Mouse (Mus musculus) heart, embryonic 16.5 days (tissue): ENCODE results near the gene Cux2. TPM values are rescaled to one million over a fixed set of nuclear protein-coding genes. Genes with fewer than 3 reads are reported as not detected.

ENCODE experiments used
- ATAC-seq: fragments of 200-750 bp; cut with Nextera tagmentation; replicated peaks from 2 replicates; pipeline ENCODE4 v1.8.0; 2017; ENCODE audit warnings: moderate number of reproducible peaks; ENCODE audit not compliant: insufficient read depth, low FRiP score; ENCODE audit errors: extremely low read depth
- H3K27ac ChIP-seq: fragments of 300-500 bp; sonication (generic); 2 replicates; pipeline ENCODE4 v1.5.1; 2014; ENCODE audit warnings: mild to moderate bottlenecking, low read length, control low read depth, moderate library complexity
- H3K27me3 ChIP-seq: fragments of 300-500 bp; sonication (generic); 2 replicates; pipeline ENCODE4 v1.6.1; 2014; ENCODE audit warnings: low read length, mixed read lengths; ENCODE audit not compliant: control insufficient read depth, insufficient read depth
- H3K36me3 ChIP-seq: fragments of 300-500 bp; sonication (generic); 2 replicates; pipeline ENCODE4 v1.6.1; 2014; ENCODE audit not compliant: control insufficient read depth, insufficient read depth
- H3K4me1 ChIP-seq: fragments of 300-500 bp; sonication (generic); 2 replicates; pipeline ENCODE4 v1.6.1; 2014; ENCODE audit warnings: low read length, mixed read lengths; ENCODE audit not compliant: control insufficient read depth, insufficient read depth
- H3K4me2 ChIP-seq: fragments of 300-500 bp; sonication (generic); 2 replicates; pipeline ENCODE4 v1.6.1; 2014; ENCODE audit warnings: low read depth, mild to moderate bottlenecking, control low read depth, low read length
- H3K4me3 ChIP-seq: fragments of 300-500 bp; sonication (generic); 2 replicates; pipeline ENCODE4 v1.5.1; 2014; ENCODE audit warnings: mild to moderate bottlenecking, control low read depth, low read length
- H3K9ac ChIP-seq: fragments of 300-500 bp; sonication (generic); 2 replicates; pipeline ENCODE4 v1.6.1; 2014; ENCODE audit warnings: low read length, control low read depth
- H3K9me3 ChIP-seq: fragments of 300-500 bp; sonication (generic); replicated peaks from 2 replicates; pipeline ENCODE4 v1.6.1; 2016; ENCODE audit warnings: low read length; ENCODE audit not compliant: control insufficient read depth
- WGBS: fragments of 180-500 bp; shearing (Covaris S2); extraction: QIAGEN DNeasy Blood & Tissue Kit; methylation state at CpG from one replicate; pipeline ENCODE4 v1.1.7; 2014; 5-methylcytosine and 5-hydroxymethylcytosine counted together
- microRNA-seq: library from miRNA; unstranded; fragments of <30 nt; microRNA quantifications from one replicate; pipeline ENCODE4, GENCODE M21; 2017
- polyA plus RNA-seq: library from polyadenylated mRNA; unstranded; fragments of >200 nt; fragmentation: Nextera tagmentation; extraction: Ambion mirVana; gene quantifications from 2 replicates; pipeline ENCODE4 v1.2.1, GENCODE M21; 2015

The Cux2 gene
- polyA plus RNA-seq, 1 experiment from 2014 or later = 3.0 TPM

DNA sequence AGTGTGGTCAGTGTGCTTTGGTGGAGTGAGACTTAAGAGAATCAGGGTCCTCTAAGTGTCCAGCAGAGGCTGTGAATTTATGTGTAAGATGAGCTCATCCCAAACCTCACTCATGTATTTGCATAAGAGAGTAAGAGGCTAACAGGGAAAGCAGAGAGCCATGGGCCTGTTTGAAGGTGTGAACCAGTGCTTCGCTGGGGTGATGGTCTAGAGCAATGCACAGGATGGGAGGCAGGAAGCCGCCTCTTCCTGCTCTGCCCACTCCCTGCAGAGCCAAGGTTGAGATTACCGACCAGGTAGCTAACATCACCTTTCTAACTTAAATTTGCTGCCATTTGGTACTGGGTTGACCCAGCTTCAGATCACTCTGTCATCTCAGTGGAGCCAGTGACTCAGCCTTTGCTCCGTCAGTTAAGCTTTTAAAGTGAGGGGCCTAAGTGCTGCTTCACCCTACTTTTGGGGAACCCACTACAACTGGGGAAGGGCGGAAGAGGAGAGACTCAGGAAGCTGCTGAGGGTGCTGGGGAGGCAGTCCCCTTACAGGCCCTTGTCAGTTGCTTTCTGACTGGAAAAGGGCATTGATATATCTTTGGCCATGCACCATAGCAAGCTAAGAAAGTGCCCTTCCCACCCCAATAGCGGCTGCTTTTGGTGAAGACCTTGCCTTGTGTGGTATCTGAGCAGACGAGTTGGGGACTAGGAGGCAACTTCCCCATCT is 237.2 kb downstream of the Cux2 start:
- WGBS = 74% methylated on average over 7 of the region's 7 CpGs
- no peak overlapping the region for H3K4me3 ChIP-seq
- peak overlapping the region; percentile 24; the same call in 1 of the 2 replicates for H3K27ac ChIP-seq
- peaks cover 25% of the 10 kb centered on the region for H3K4me1 ChIP-seq
- no peak for ATAC-seq
- peaks cover 52% of the 10 kb centered on the region for H3K36me3 ChIP-seq
- no peak overlapping the region for H3K4me2 ChIP-seq
- H3K9ac ChIP-seq = no peak overlapping the region
- H3K9me3 ChIP-seq = no peaks in the 10 kb centered on the region
- no peaks in the 10 kb centered on the region for H3K27me3 ChIP-seq

DNA sequence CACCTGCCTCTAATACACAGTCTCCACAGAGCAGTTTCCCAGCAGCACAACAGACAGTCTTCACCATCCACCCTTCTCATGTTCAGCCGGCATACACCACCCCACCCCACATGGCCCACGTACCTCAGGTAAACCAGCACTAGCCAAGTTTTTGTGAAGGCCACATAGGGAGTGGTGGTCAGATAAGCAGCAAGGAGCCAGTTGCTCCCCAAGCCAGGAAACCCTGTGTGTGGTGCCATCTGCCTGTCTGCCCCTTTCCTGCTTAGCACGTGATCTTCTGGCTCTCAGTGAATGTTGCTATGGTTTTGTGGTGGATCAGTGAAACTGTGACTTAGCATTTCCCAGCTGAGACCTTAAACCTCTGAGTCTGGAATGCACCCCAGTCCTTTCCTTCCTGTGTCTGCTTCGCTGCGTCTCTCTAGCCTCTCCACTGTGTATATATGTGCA is 238.4 kb downstream of the Cux2 start:
- Histone ChIP-seq H3K4me2 (no peak overlapping the region), H3K36me3 (peaks cover 42% of the 10 kb centered on the region), H3K9ac (no peak overlapping the region), H3K4me1 (peaks cover 25% of the 10 kb centered on the region), H3K27ac (peak overlapping the region; percentile 24; the same call in 1 of the 2 replicates), H3K27me3 (no peaks in the 10 kb centered on the region), H3K4me3 (no peak overlapping the region), H3K9me3 (no peaks in the 10 kb centered on the region)
- ATAC-seq = no peak
- 65% methylated on average over 5 of the region's 5 CpGs for WGBS

DNA sequence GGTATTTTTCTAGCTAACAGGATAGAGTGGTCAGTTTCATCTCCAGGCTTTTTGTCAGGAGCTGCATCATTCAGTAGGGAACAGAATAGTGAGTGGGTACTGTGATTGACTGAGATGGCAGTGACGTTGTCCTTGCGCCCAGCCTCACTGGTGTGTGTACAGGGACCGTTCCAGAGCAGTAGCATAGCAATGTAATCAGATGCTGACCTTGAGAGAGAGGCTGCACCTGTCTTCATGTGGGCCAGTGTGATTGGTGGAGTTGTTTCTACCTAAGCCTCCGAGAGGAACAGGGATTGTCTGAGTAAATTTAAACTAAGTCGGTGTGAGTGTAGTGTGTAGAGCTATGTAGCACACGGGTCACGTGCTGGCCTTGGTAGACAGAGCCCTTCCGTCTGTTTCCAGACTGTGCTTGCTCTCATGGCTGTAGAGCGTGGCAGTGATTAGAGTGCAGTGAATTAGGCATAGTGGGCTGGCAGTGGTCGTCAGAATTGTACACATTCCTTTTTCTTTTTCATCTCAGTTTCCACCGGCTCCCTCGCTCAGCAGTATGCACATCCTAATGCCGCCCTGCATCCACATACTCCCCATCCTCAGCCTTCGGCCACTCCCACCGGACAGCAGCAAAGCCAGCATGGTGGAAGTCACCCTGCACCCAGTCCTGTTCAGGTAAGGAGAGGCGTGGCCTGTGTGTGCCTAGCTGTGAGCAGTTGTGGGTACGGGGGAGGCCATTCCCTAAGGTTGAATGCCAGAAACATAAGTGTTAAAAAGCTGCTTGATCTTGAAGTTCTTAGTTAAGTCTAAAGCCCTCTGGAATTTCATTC is 239.4 kb downstream of the Cux2 start:
- Histone ChIP-seq H3K9me3 (no peaks in the 10 kb centered on the region), H3K4me2 (no peak overlapping the region), H3K36me3 (peaks cover 36% of the 10 kb centered on the region), H3K9ac (0 out of 2 replicates have a peak overlapping the region, but pooled peaks have one; percentile 16), H3K4me1 (peaks cover 25% of the 10 kb centered on the region), H3K27me3 (no peaks in the 10 kb centered on the region), H3K27ac (peak overlapping the region; percentile 54), H3K4me3 (no peak overlapping the region)
- WGBS = 75% methylated on average over 17 of the region's 17 CpGs
- no peak for ATAC-seq

DNA sequence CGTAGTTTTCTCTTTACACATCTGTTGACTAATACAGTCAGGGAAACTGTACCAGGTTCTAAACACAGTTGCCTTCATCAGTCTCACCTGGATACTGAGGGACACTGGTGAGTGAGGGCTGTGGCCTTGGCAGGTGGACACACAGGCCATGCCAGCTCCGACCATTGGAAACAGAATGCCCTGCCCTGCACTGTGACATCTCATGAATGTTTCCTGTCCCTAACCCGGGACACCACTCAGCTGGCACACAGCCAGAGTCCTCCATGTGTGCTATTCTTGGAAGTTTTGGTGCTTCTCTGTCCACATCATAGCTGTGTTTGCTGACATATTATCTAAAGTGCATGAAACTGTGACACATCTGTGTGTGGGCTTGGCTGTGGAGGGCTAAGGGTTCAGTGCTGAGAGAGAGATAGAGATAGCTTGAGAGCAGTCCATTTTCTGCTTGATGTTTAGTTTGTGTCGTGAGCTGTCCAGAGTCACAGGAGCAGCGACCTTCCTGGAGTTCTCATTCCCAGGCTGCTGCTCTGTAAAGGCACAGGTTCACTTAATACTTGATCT is 240.2 kb downstream of the Cux2 start:
- no peaks in the 10 kb centered on the region for H3K27me3 ChIP-seq
- H3K4me1 ChIP-seq = peaks cover 25% of the 10 kb centered on the region
- peaks cover 35% of the 10 kb centered on the region for H3K36me3 ChIP-seq
- peak; percentile 18; the same call in 1 of the 2 replicates for ATAC-seq
- H3K4me2 ChIP-seq = no peak overlapping the region
- no peaks in the 10 kb centered on the region for H3K9me3 ChIP-seq
- H3K9ac ChIP-seq = no peak overlapping the region
- no peak overlapping the region for H3K4me3 ChIP-seq
- peak overlapping the region; percentile 54 for H3K27ac ChIP-seq
- WGBS = 27% methylated on average over 5 of the region's 5 CpGs

DNA sequence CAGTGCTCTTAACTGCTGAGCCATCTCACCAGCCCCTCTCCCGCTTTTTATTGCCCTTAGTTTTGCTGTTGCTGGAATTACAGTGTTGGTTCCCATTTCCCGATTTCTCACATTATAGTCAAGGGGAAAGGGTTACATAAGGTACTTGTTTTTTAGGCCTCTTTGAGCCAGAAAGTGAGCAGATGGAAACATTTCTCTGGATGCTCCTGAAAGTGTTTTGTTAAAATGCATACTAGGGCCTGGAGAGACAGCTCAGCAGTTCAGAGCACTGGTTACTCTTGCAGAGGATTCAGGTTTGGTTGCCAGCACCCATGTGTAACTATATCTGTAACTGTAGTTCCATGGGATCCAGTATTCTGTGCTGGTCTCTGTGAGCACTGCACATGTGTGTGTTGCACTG is 241.7 kb downstream of the Cux2 start:
- Histone ChIP-seq H3K27me3 (no peaks in the 10 kb centered on the region), H3K9me3 (no peaks in the 10 kb centered on the region), H3K27ac (no peak overlapping the region), H3K4me3 (no peak overlapping the region), H3K9ac (no peak overlapping the region), H3K4me2 (no peak overlapping the region), H3K4me1 (peaks cover 25% of the 10 kb centered on the region), H3K36me3 (peaks cover 23% of the 10 kb centered on the region)
- no peak for ATAC-seq
- 89% methylated on average over 2 of the region's 2 CpGs for WGBS

DNA sequence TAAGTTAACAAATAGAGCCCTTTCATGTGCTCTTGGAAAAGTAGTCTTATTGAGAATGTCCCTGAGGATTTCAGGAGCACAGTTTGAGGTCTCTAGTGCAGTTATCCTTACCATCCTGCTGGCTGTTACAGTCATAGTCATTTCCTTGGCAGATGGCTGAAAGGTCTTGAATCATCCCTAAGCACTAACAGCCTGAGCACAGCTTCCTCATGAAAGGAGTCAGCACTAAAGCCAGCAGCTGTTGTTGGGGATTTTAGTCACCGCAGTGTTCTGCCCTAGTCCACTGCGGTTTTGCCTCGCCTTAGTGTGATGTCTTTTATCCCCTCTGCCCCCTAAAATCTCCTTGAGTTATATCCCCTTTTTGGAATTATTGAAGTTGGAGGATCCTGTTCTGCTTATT is 242.7 kb downstream of the Cux2 start:
- peaks cover 24% of the 10 kb centered on the region for H3K36me3 ChIP-seq
- H3K27ac ChIP-seq = peak overlapping the region; percentile 47

More for the DNA sequence above, 242.7 kb downstream of the Cux2 start:
- Histone ChIP-seq H3K9me3 (no peaks in the 10 kb centered on the region), H3K4me3 (no peak overlapping the region), H3K4me1 (peaks cover 25% of the 10 kb centered on the region), H3K9ac (peak overlapping the region; percentile 8; the same call in 1 of the 2 replicates), H3K4me2 (no peak overlapping the region), H3K27me3 (no peaks in the 10 kb centered on the region)
- 89% methylated on average over 3 of the region's 3 CpGs for WGBS
- ATAC-seq = no peak

Small RNA genes lying within 50 kb of the gene (microRNA-seq; reads per million reads assigned to microRNA genes)
- 0.79 reads per million for gene Mir7031

Other genes with a start within 250 kb of the Cux2 start
- gene Sh2b3, start 212.5 kb downstream of the Cux2 start, polyA plus RNA-seq = 12.0 and 13.3 TPM in 2 replicates
- 15.3 and 19.4 TPM in 2 replicates for gene Pheta1, start 201.1 kb downstream of the Cux2 start, polyA plus RNA-seq
- 7,978 and 9,755 TPM in 2 replicates for gene Myl2, start 50.8 kb upstream of the Cux2 start, polyA plus RNA-seq
- gene Ccdc63, start 90.7 kb upstream of the Cux2 start, polyA plus RNA-seq = 0.12 and 0.56 TPM in 2 replicates
- 237 and 248 TPM in 2 replicates for gene Ppp1cc, start 108.2 kb upstream of the Cux2 start, polyA plus RNA-seq
- 3.8 and 5.7 TPM in 2 replicates for gene Hvcn1, start 156.7 kb upstream of the Cux2 start, polyA plus RNA-seq
- gene Tctn1, start 214.4 kb upstream of the Cux2 start, polyA plus RNA-seq = 2.9 and 3.2 TPM in 2 replicates
- gene Pptc7, start 234.3 kb upstream of the Cux2 start, polyA plus RNA-seq = 15.0 and 15.5 TPM in 2 replicates